Mouse (Mus musculus): ENCODE measurements around the gene Wbp1l. TPM values are rescaled to one million over a fixed set of nuclear protein-coding genes. Genes with fewer than 3 reads are reported as not detected.

Wbp1l gene
- polyA plus RNA-seq, 1 experiment from 2014 or later, result 33.8 TPM

GRCm38 (mm10) chr19:46705779-46706495, 107.1 kb downstream of the Wbp1l start:
- 73% methylated on average over 7 of the region's 7 CpGs for WGBS
- Histone ChIP-seq H3K4me3 (replicated peaks; ENCODE audit: low read depth, low read length) (no peak overlapping the region), H3K9me3 (ENCODE audit: control insufficient read depth, low read length) (no peaks in the 10 kb centered on the region), H3K27me3 (ENCODE audit: control insufficient read depth, insufficient read depth, low read length) (no peaks in the 10 kb centered on the region), H3K4me1 (ENCODE audit: control insufficient read depth, insufficient read depth, low read length) (no peaks in the 10 kb centered on the region), H3K4me2 (ENCODE audit: low read length) (no peak overlapping the region), H3K9ac (replicated peaks; ENCODE audit: low read length) (no peak overlapping the region), H3K36me3 (ENCODE audit: control insufficient read depth, insufficient read depth, low read length) (peaks cover 6% of the 10 kb centered on the region; the same call in 1 of the 2 replicates), H3K27ac (replicated peaks; ENCODE audit: low read depth, low read length) (no peak overlapping the region)
- ATAC-seq (ENCODE audit: low FRiP score, low TSS enrichment), result no peak
- DNase-seq, result no peak

GRCm38 (mm10) chr19:46706540-46707295, 107.8 kb downstream of the Wbp1l start:
- ATAC-seq (ENCODE audit: low FRiP score, low TSS enrichment) (no peak), DNase-seq (no peak)
- Histone ChIP-seq H3K9ac (replicated peaks; ENCODE audit: low read length) (peak overlapping the region; percentile 56; the same call in 1 of the 2 replicates), H3K4me2 (ENCODE audit: low read length) (peak overlapping the region; percentile 55), H3K4me1 (ENCODE audit: control insufficient read depth, insufficient read depth, low read length) (no peaks in the 10 kb centered on the region), H3K27me3 (ENCODE audit: control insufficient read depth, insufficient read depth, low read length) (no peaks in the 10 kb centered on the region), H3K27ac (replicated peaks; ENCODE audit: low read depth, low read length) (no peak overlapping the region), H3K36me3 (ENCODE audit: control insufficient read depth, insufficient read depth, low read length) (0 out of 2 replicates have a peak, but pooled peaks cover 4% of the 10 kb centered on the region), H3K4me3 (replicated peaks; ENCODE audit: low read depth, low read length) (peak overlapping the region; percentile 39), H3K9me3 (ENCODE audit: control insufficient read depth, low read length) (no peaks in the 10 kb centered on the region)
- WGBS, result 82% methylated on average over 9 of the region's 9 CpGs

Other genes with a start within 250 kb of the Wbp1l start
- gene 2310034G01Rik, start 248.8 kb upstream of the Wbp1l start, polyA plus RNA-seq (2014; fragmentation: Nextera tagmentation; extraction: Ambion mirVana), result 2.8 and 3.1 TPM in 2 replicates
- 320 and 379 TPM in 2 replicates for gene Actr1a, start 203.3 kb upstream of the Wbp1l start, polyA plus RNA-seq (2014; fragmentation: Nextera tagmentation; extraction: Ambion mirVana)
- 22.0 and 29.1 TPM in 2 replicates for gene Sufu, start 202.2 kb upstream of the Wbp1l start, polyA plus RNA-seq (2014; fragmentation: Nextera tagmentation; extraction: Ambion mirVana)
- 36.5 and 38.5 TPM in 2 replicates for gene Trim8, start 97.4 kb upstream of the Wbp1l start, polyA plus RNA-seq (2014; fragmentation: Nextera tagmentation; extraction: Ambion mirVana)
- gene Arl3, start 25.9 kb upstream of the Wbp1l start, polyA plus RNA-seq (2014; fragmentation: Nextera tagmentation; extraction: Ambion mirVana), result 134 and 200 TPM in 2 replicates
- 7.3 and 10.2 TPM in 2 replicates for gene Sfxn2, start 25.7 kb upstream of the Wbp1l start, polyA plus RNA-seq (2014; fragmentation: Nextera tagmentation; extraction: Ambion mirVana)
- gene Cyp17a1, start 74.1 kb downstream of the Wbp1l start, polyA plus RNA-seq (2014; fragmentation: Nextera tagmentation; extraction: Ambion mirVana), result not detected in 2 replicates
- 21.6 and 23.3 TPM in 2 replicates for gene Borcs7, start 90.8 kb downstream of the Wbp1l start, polyA plus RNA-seq (2014; fragmentation: Nextera tagmentation; extraction: Ambion mirVana)
- gene As3mt, start 108.4 kb downstream of the Wbp1l start, polyA plus RNA-seq (2014; fragmentation: Nextera tagmentation; extraction: Ambion mirVana), result 38.8 and 42.5 TPM in 2 replicates
- 7.9 and 8.1 TPM in 2 replicates for gene Cnnm2, start 162.5 kb downstream of the Wbp1l start, polyA plus RNA-seq (2014; fragmentation: Nextera tagmentation; extraction: Ambion mirVana)

Data from midbrain, embryonic 14.5 days (tissue).